Mouse (Mus musculus) intestine, embryonic 14.5 days (tissue): Measurements from ENCODE around the gene Dctpp1. TPM values are rescaled to one million over a fixed set of nuclear protein-coding genes. Genes with fewer than 3 reads are reported as not detected.

Experiments
- ATAC-seq: fragments of 200-750 bp; cut with Nextera tagmentation; replicated peaks from 2 replicates; pipeline ENCODE4 v1.8.0; 2017; ENCODE audit warnings: low read depth, moderate number of reproducible peaks, moderate TSS enrichment, moderate library complexity; ENCODE audit not compliant: low FRiP score, low TSS enrichment
- DNase-seq: peaks from one replicate; pipeline ENCODE4 v3.0.0-alpha.2; 2018; ENCODE audit warnings: low spot score
- H3K27ac ChIP-seq: fragments of 300-500 bp; sonication (generic); 2 replicates; pipeline ENCODE4 v1.5.1; 2014; ENCODE audit warnings: low read depth, mild to moderate bottlenecking, control low read depth
- H3K27me3 ChIP-seq: fragments of 300-500 bp; sonication (generic); replicated peaks from 2 replicates; pipeline ENCODE4 v1.6.1; 2014; ENCODE audit warnings: low read length, control low read depth; ENCODE audit not compliant: control insufficient read depth, insufficient read depth
- H3K36me3 ChIP-seq: fragments of 300-500 bp; sonication (generic); 2 replicates; pipeline ENCODE4 v1.6.1; 2014; ENCODE audit warnings: low read length, control low read depth; ENCODE audit not compliant: control insufficient read depth, insufficient read depth
- H3K4me1 ChIP-seq: fragments of 300-500 bp; sonication (generic); replicated peaks from 2 replicates; pipeline ENCODE4 v1.6.1; 2014; ENCODE audit warnings: low read length, control low read depth, mixed read lengths; ENCODE audit not compliant: control insufficient read depth, insufficient read depth
- H3K4me2 ChIP-seq: fragments of 300-500 bp; sonication (generic); 2 replicates; pipeline ENCODE4 v1.6.1; 2014; ENCODE audit warnings: low read length
- H3K4me3 ChIP-seq: fragments of 300-500 bp; sonication (generic); 2 replicates; pipeline ENCODE4 v1.5.1; 2014; ENCODE audit warnings: low read depth, low read length, control low read depth, mixed read lengths
- H3K9ac ChIP-seq: fragments of 300-500 bp; sonication (generic); 2 replicates; pipeline ENCODE4 v1.6.1; 2014; ENCODE audit warnings: mild to moderate bottlenecking, low read length
- H3K9me3 ChIP-seq: fragments of 300-500 bp; sonication (generic); 2 replicates; pipeline ENCODE4 v1.6.1; 2016; ENCODE audit warnings: low read length, control low read depth; ENCODE audit not compliant: control insufficient read depth
- WGBS: fragments of 180-500 bp; shearing (Covaris S2); extraction: QIAGEN DNeasy Blood & Tissue Kit; methylation state at CpG from one replicate; pipeline ENCODE4 v1.1.7; 2014; 5-methylcytosine and 5-hydroxymethylcytosine counted together
- polyA plus RNA-seq: library from polyadenylated mRNA; unstranded; fragments of >200 nt; fragmentation: Nextera tagmentation; extraction: Ambion mirVana; gene quantifications from 2 replicates; pipeline ENCODE4 v1.2.1, GENCODE M21; 2014

Gene Dctpp1
- polyA plus RNA-seq, result 280 and 305 TPM in 2 replicates

GRCm38 (mm10) chr7:127260309-127261111, at the start of gene Dctpp1:
Dctpp1 (minus strand) TSS chr7:127260709.
- WGBS, result under 1% methylated on average over 50 of the region's 50 CpGs
- no peaks in the 10 kb centered on the region for H3K27me3 ChIP-seq

GRCm38 (mm10) chr7:127309951-127310350, 49.4 kb upstream of the Dctpp1 start:
- 57% methylated on average over 12 of the region's 12 CpGs for WGBS
- Histone ChIP-seq H3K4me2 (no peak overlapping the region), H3K4me1 (no peaks in the 10 kb centered on the region), H3K27ac (no peak overlapping the region), H3K9ac (no peak overlapping the region), H3K36me3 (no peaks in the 10 kb centered on the region), H3K9me3 (no peaks in the 10 kb centered on the region), H3K27me3 (no peaks in the 10 kb centered on the region), H3K4me3 (no peak overlapping the region)
- no peak for DNase-seq
- ATAC-seq, result no peak

More at GRCm38 (mm10) chr7:127260309-127261111, at the start of gene Dctpp1:
- Histone ChIP-seq H3K4me1 (peaks cover 3% of the 10 kb centered on the region; the same call in 1 of the 2 replicates), H3K9me3 (no peaks in the 10 kb centered on the region), H3K4me3 (peak within 1 kb of the TSS; percentile 74), H3K9ac (peak within 1 kb of the TSS; percentile 70), H3K4me2 (peak within 1 kb of the TSS; percentile 83), H3K27ac (peak within 1 kb of the TSS; percentile 57; the same call in 1 of the 2 replicates), H3K36me3 (peaks cover 9% of the 10 kb centered on the region; the same call in 1 of the 2 replicates)
- ATAC-seq (peak; percentile 99), DNase-seq (peak; percentile 95)

- Histone ChIP-seq H3K36me3 (no peaks in the 10 kb centered on the region), H3K27me3 (no peaks in the 10 kb centered on the region), H3K4me2 (no peak overlapping the region), H3K4me1 (no peaks in the 10 kb centered on the region), H3K27ac (no peak overlapping the region), H3K9ac (no peak overlapping the region), H3K9me3 (no peaks in the 10 kb centered on the region), H3K4me3 (no peak overlapping the region)
- DNase-seq, result peak; percentile 69
- no peak; the same call in 1 of the 2 replicates for ATAC-seq
- 69% methylated on average over 4 of the region's 4 CpGs for WGBS
Observed at GRCm38 (mm10) chr7:127308887-127309286, 48.4 kb upstream of the Dctpp1 start.

GRCm38 (mm10) chr7:127308431-127308830, 47.9 kb upstream of the Dctpp1 start:
- no peaks in the 10 kb centered on the region for H3K36me3 ChIP-seq

GRCm38 (mm10) chr7:127297586-127298193, 37.2 kb upstream of the Dctpp1 start:
- DNase-seq (no peak), ATAC-seq (no peak)
- no peak overlapping the region for H3K27ac ChIP-seq
- H3K4me3 ChIP-seq, result no peak overlapping the region
- H3K27me3 ChIP-seq, result no peaks in the 10 kb centered on the region
- H3K9me3 ChIP-seq, result no peaks in the 10 kb centered on the region
- H3K4me2 ChIP-seq, result no peak overlapping the region
- no peak overlapping the region for H3K9ac ChIP-seq
- no peaks in the 10 kb centered on the region for H3K36me3 ChIP-seq
- H3K4me1 ChIP-seq, result no peaks in the 10 kb centered on the region
- 95% methylated on average over 5 of the region's 5 CpGs for WGBS

More at GRCm38 (mm10) chr7:127308431-127308830, 47.9 kb upstream of the Dctpp1 start:
- no peak overlapping the region for H3K27ac ChIP-seq
- no peaks in the 10 kb centered on the region for H3K27me3 ChIP-seq
- H3K4me2 ChIP-seq, result no peak overlapping the region
- H3K9me3 ChIP-seq, result no peaks in the 10 kb centered on the region
- DNase-seq (no peak), ATAC-seq (no peak)
- WGBS, result 77% methylated on average over 2 of the region's 2 CpGs
- H3K4me1 ChIP-seq, result no peaks in the 10 kb centered on the region
- no peak overlapping the region for H3K9ac ChIP-seq
- H3K4me3 ChIP-seq, result no peak overlapping the region

GRCm38 (mm10) chr7:127296786-127297555, 36.5 kb upstream of the Dctpp1 start:
- no peak overlapping the region for H3K9ac ChIP-seq
- no peak overlapping the region for H3K27ac ChIP-seq
- 81% methylated on average over 5 of the region's 5 CpGs for WGBS
- no peaks in the 10 kb centered on the region for H3K36me3 ChIP-seq
- H3K4me3 ChIP-seq, result no peak overlapping the region
- no peaks in the 10 kb centered on the region for H3K27me3 ChIP-seq
- DNase-seq (no peak), ATAC-seq (no peak)
- H3K4me2 ChIP-seq, result no peak overlapping the region
- H3K9me3 ChIP-seq, result no peaks in the 10 kb centered on the region
- no peaks in the 10 kb centered on the region for H3K4me1 ChIP-seq

GRCm38 (mm10) chr7:127296098-127296497, 35.6 kb upstream of the Dctpp1 start, which contains the start of gene Itgal:
Itgal (plus strand) TSS chr7:127296260.
- WGBS, result 81% methylated on average over 11 of the region's 11 CpGs
- H3K4me1 ChIP-seq, result no peaks in the 10 kb centered on the region
- DNase-seq (no peak), ATAC-seq (no peak)
- H3K36me3 ChIP-seq, result no peaks in the 10 kb centered on the region
- no peak within 1 kb of the TSS for H3K4me3 ChIP-seq
- H3K4me2 ChIP-seq, result no peak within 1 kb of the TSS
- no peak within 1 kb of the TSS for H3K9ac ChIP-seq
- no peaks in the 10 kb centered on the region for H3K9me3 ChIP-seq
- H3K27ac ChIP-seq, result no peak within 1 kb of the TSS
- no peaks in the 10 kb centered on the region for H3K27me3 ChIP-seq

- Histone ChIP-seq H3K4me2 (no peak overlapping the region), H3K4me3 (no peak overlapping the region), H3K36me3 (no peaks in the 10 kb centered on the region), H3K9ac (no peak overlapping the region), H3K9me3 (peaks cover 12% of the 10 kb centered on the region; the same call in 1 of the 2 replicates), H3K27me3 (no peaks in the 10 kb centered on the region), H3K4me1 (no peaks in the 10 kb centered on the region), H3K27ac (no peak overlapping the region)
- DNase-seq (no peak), ATAC-seq (no peak)
- WGBS, result 73% methylated on average over 8 of the region's 8 CpGs
Observed at GRCm38 (mm10) chr7:127290142-127290541, 29.6 kb upstream of the Dctpp1 start.
